Mouse (Mus musculus) heart, embryonic 13.5 days (tissue): ENCODE data around the gene Tmem235. TPM values are rescaled to one million over a fixed set of nuclear protein-coding genes. Genes with fewer than 3 reads are reported as not detected.

Source experiments
- ATAC-seq: fragments of 200-750 bp; cut with Nextera tagmentation; 2 replicates; pipeline ENCODE4 v1.8.0; 2017; ENCODE audit warnings: moderate TSS enrichment; ENCODE audit not compliant: insufficient number of reproducible peaks, low FRiP score, low TSS enrichment; ENCODE audit errors: extremely low read depth
- H3K27ac ChIP-seq: fragments of 300-500 bp; sonication (generic); replicated peaks from 2 replicates; pipeline ENCODE4 v1.5.1; 2015; ENCODE audit warnings: moderate library complexity, mild to moderate bottlenecking, inconsistent platforms
- H3K27me3 ChIP-seq: fragments of 300-500 bp; sonication (generic); replicated peaks from 2 replicates; pipeline ENCODE4 v1.6.1; 2015; ENCODE audit warnings: mild to moderate bottlenecking, inconsistent platforms
- H3K36me3 ChIP-seq: fragments of 300-500 bp; sonication (generic); 2 replicates; pipeline ENCODE4 v1.6.1; 2015; ENCODE audit warnings: mild to moderate bottlenecking, inconsistent platforms
- H3K4me1 ChIP-seq: fragments of 300-500 bp; sonication (generic); 2 replicates; pipeline ENCODE4 v1.6.1; 2015; ENCODE audit warnings: inconsistent platforms
- H3K4me2 ChIP-seq: fragments of 300-500 bp; sonication (generic); 2 replicates; pipeline ENCODE4 v1.6.1; 2015; ENCODE audit warnings: inconsistent platforms, mild to moderate bottlenecking, moderate library complexity
- H3K4me3 ChIP-seq: fragments of 300-500 bp; sonication (generic); 2 replicates; pipeline ENCODE4 v1.5.1; 2015; ENCODE audit warnings: moderate library complexity, mild to moderate bottlenecking, inconsistent platforms
- H3K9ac ChIP-seq: fragments of 300-500 bp; sonication (generic); 2 replicates; pipeline ENCODE4 v1.6.1; 2015; ENCODE audit warnings: inconsistent platforms, mild to moderate bottlenecking, moderate library complexity
- H3K9me3 ChIP-seq: fragments of 300-500 bp; sonication (generic); 2 replicates; pipeline ENCODE4 v1.6.1; 2016; ENCODE audit warnings: inconsistent platforms
- whole genome bisulfite sequencing: fragments of 180-500 bp; shearing (Covaris S2); methylation state at CpG from one replicate; pipeline ENCODE4 v1.1.7; 2015; ENCODE audit warnings: mixed read lengths; 5-methylcytosine and 5-hydroxymethylcytosine counted together
- polyA plus RNA-seq: library from polyadenylated mRNA; unstranded; fragments of >200 nt; fragmentation: Nextera tagmentation; extraction: Ambion mirVana; gene quantifications from 2 replicates; pipeline ENCODE4 v1.2.1, GENCODE M21; 2015

Gene Tmem235
- polyA plus RNA-seq, 1 experiment from 2014 or later, result not detected

- Histone ChIP-seq H3K9me3 (no peaks in the 10 kb centered on the region), H3K36me3 (peaks cover 23% of the 10 kb centered on the region)
- no peak for ATAC-seq
These were observed 12.8 kb upstream of the Tmem235 start for GRCm38 (mm10) chr11:117847593-117848215.

DNA sequence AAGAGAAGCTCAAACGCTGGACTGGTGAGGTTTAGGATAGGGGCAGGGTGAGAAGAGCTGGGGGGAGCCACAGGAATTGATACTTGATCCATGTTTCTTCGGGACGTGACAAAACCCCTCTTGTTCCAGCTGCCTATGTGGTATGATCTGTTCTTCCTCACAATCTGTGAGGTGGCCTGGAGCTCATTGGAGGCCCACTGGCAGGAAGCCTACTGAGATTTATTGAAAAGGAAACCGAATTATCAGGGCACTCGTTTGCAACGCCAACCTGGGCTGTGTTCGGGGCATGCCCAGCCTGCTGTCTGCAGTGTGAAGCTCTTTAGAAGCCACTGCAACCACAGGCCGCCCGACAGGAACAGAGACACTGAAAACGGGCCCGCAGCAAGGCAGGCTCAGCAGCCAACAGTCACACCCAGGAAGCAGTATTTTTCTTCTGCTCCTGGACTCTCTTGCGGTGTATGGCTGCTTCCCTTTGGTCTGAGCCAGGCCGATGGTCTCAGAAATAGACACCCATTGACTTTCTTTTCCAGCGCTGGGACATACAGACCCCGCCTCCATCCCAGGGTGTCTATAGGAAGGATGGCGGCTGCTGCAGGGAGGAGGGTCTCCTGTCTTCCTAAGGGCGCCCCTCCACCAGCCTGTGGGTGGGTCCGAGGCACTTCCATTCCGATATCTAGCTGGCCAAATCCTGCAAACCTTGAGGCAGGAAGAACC lies 12.1 kb upstream of the Tmem235 start:
- peak overlapping the region; percentile 96 for H3K27ac ChIP-seq
- H3K27me3 ChIP-seq, result no peaks in the 10 kb centered on the region
- peaks cover 32% of the 10 kb centered on the region for H3K4me1 ChIP-seq
- H3K4me2 ChIP-seq, result peak overlapping the region; percentile 87
- H3K4me3 ChIP-seq, result peak overlapping the region; percentile 68
- WGBS, result 7% methylated on average over 19 of the region's 19 CpGs
- H3K9me3 ChIP-seq, result no peaks in the 10 kb centered on the region
- peaks cover 30% of the 10 kb centered on the region for H3K36me3 ChIP-seq
- ATAC-seq, result peak; percentile 43; the same call in 1 of the 2 replicates
- peak overlapping the region; percentile 90 for H3K9ac ChIP-seq

More at GRCm38 (mm10) chr11:117847593-117848215, 12.8 kb upstream of the Tmem235 start:
- 76% methylated on average over 7 of the region's 7 CpGs for WGBS
- Histone ChIP-seq H3K9ac (peak overlapping the region; percentile 90), H3K27ac (peak overlapping the region; percentile 96), H3K4me2 (peak overlapping the region; percentile 87), H3K4me3 (peak overlapping the region; percentile 68), H3K27me3 (no peaks in the 10 kb centered on the region), H3K4me1 (peaks cover 32% of the 10 kb centered on the region)

DNA sequence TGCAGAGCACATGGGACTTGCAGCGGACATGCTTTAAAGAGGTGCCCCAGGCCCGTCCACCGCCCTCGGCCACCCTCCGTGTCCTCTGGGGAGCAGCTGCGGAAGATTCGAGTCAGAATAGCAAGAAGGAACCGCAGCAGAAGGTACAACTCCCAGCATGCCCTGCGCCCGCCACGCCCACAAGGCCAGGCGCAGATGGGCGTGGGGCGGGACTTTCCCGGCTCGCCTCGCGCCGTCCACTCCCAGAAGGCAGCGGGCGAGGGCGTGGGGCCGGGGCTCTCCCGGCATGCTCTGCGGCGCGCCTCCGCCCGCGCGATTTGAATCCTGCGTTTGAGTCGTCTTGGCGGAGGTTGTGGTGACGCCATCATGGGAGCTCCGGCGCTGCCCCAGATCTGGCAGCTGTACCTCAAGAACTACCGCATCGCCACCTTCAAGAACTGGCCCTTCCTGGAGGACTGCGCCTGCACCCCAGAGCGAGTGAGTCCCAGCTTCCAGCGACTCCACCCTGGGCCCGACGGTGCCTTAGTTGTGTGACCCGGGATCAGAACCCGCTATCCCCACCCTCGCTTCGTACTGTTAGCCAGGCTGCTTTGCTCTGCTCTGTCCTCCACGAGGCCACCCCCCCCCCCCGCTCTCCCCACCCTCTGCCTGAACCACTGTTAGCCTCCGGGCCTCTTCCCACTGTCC lies 11.4 kb upstream of the Tmem235 start, which contains the start of gene Birc5:
Birc5 (plus strand) TSS at position 267 of the 687 bp plus-strand sequence.
- H3K9ac ChIP-seq, result peak within 1 kb of the TSS; percentile 90
- under 1% methylated on average over 50 of the region's 51 CpGs for WGBS
- H3K27me3 ChIP-seq, result no peaks in the 10 kb centered on the region
- peaks cover 32% of the 10 kb centered on the region for H3K4me1 ChIP-seq
- no peaks in the 10 kb centered on the region for H3K9me3 ChIP-seq
- H3K27ac ChIP-seq, result peak within 1 kb of the TSS; percentile 96
- peaks cover 37% of the 10 kb centered on the region for H3K36me3 ChIP-seq
- H3K4me3 ChIP-seq, result peak within 1 kb of the TSS; percentile 68
- peak within 1 kb of the TSS; percentile 87 for H3K4me2 ChIP-seq
- ATAC-seq, result peak; percentile 92

DNA sequence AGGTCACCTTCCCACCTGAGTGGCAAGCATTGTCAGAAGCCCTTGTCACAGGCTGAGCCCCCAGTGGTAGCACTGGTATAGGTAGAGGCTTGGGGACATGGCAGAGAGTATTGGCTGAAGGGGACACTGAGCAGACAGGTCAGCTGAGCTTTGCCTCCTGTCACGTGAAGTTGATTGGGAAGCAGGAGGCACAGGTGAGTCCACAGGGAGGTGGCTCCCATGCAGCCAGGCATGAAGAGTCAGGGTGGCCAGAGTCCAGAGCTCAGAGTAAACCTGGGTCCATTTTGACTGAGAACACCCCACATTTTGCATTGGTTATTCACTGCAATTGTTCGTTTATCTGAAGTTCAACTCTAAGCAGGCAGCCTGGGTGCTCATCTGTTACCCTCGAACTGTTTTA lies 7.7 kb upstream of the Tmem235 start:
- Histone ChIP-seq H3K9ac (no peak overlapping the region), H3K4me2 (no peak overlapping the region), H3K9me3 (no peaks in the 10 kb centered on the region), H3K36me3 (peaks cover 73% of the 10 kb centered on the region), H3K27me3 (no peaks in the 10 kb centered on the region), H3K4me1 (peaks cover 25% of the 10 kb centered on the region), H3K4me3 (no peak overlapping the region), H3K27ac (no peak overlapping the region)
- ATAC-seq, result no peak
- 85% methylated on average over 3 of the region's 3 CpGs for WGBS

DNA sequence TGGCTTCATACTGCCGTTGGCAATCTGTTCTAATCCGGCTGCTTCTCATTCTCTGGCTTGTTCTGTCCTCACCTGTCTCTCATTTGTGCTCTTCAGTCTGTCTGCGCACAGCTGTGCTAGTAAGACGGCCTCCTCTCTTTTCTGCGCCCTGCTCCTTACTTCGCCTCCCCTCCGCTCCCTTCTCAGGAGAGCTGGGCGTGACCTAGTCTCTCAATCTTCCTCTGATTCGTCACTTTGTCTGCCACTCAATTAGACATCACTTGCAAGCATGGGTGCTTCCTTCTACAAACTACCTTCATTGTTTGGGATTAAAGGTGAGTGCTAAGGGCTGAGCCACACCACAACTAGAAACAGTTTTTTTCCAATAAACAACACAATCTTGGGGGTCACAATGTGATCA lies 6.3 kb upstream of the Tmem235 start:
- no peak for ATAC-seq
- 85% methylated on average over 9 of the region's 9 CpGs for WGBS

DNA sequence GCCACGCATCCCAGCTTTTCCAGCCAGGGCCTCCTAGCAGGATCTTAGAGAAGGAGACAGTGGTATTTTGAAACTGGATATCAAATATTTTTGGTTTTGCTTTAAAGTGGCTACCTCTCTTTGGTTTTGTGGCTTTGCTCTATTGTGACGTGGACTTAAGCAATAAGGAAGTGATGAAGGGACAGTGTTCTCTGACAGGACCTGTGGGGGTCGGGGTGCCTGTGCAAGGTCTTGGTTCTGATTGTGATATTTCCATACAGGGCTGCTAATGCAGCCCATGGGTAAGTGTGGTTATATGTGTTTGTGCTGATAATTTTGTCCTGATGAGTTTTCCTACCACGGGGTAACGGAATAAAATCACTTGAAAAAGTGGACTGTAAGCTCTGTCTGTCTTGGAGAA lies 5.2 kb upstream of the Tmem235 start:
- Histone ChIP-seq H3K9ac (no peak overlapping the region), H3K4me3 (no peak overlapping the region), H3K9me3 (no peaks in the 10 kb centered on the region), H3K27me3 (peaks cover 22% of the 10 kb centered on the region), H3K27ac (no peak overlapping the region), H3K4me2 (no peak overlapping the region), H3K4me1 (peaks cover 13% of the 10 kb centered on the region), H3K36me3 (peaks cover 77% of the 10 kb centered on the region)
- 95% methylated on average over 5 of the region's 5 CpGs for WGBS
- no peak for ATAC-seq

More for the DNA sequence above, 6.3 kb upstream of the Tmem235 start:
- H3K4me1 ChIP-seq, result peaks cover 19% of the 10 kb centered on the region
- peaks cover 11% of the 10 kb centered on the region for H3K27me3 ChIP-seq
- no peak overlapping the region for H3K9ac ChIP-seq
- H3K36me3 ChIP-seq, result peaks cover 79% of the 10 kb centered on the region
- H3K27ac ChIP-seq, result no peak overlapping the region
- H3K9me3 ChIP-seq, result no peaks in the 10 kb centered on the region
- H3K4me2 ChIP-seq, result no peak overlapping the region
- H3K4me3 ChIP-seq, result no peak overlapping the region

DNA sequence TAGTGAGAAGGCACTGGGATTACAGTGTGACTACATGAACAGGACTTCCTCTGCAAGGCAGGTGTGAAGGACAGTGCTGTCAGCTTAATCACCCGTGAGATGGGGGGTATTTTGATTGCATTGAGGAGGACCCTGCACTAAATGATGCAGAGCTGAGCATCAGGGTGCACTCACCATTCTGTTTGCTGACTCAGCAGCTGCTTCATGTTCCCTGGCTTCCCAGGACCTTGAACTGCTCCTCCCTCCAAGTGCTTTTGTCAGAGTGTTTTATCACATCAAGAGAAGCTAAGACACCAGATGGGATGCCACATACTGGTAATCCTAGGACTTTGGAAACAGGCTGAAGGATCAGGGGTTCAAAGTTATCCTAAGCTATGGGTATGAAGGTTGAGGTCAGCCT lies 4.6 kb upstream of the Tmem235 start:
- Histone ChIP-seq H3K27ac (no peak overlapping the region), H3K4me2 (no peak overlapping the region), H3K27me3 (peaks cover 29% of the 10 kb centered on the region), H3K36me3 (peaks cover 73% of the 10 kb centered on the region), H3K9ac (no peak overlapping the region), H3K4me1 (peaks cover 13% of the 10 kb centered on the region), H3K4me3 (no peak overlapping the region), H3K9me3 (no peaks in the 10 kb centered on the region)
- 73% methylated on average over 1 of the region's 1 CpGs for WGBS
- no peak for ATAC-seq

DNA sequence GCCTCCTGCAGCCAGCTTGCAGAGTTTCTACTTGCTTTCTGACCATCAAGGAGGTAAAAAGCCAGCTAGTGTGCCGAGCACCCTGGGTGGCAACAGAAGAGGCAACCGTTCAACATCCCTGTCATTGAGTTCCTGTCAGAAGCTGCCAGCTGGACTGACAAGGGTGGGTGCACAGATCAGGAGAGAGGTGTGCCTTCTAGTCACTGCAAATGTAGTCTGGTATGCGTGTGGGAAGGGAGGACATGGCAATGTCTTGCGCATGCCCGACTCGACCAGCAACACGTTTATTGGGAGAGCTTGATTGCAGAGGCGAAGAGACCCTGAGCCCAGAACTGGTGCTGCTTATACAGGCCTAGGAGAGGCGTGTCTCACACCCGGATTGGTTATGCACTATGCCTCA lies 3.1 kb upstream of the Tmem235 start:
- Histone ChIP-seq H3K27me3 (peaks cover 43% of the 10 kb centered on the region), H3K27ac (no peak overlapping the region), H3K9me3 (no peaks in the 10 kb centered on the region), H3K4me3 (no peak overlapping the region), H3K4me2 (no peak overlapping the region), H3K4me1 (peaks cover 11% of the 10 kb centered on the region), H3K36me3 (peaks cover 59% of the 10 kb centered on the region), H3K9ac (no peak overlapping the region)
- ATAC-seq, result no peak
- WGBS, result 92% methylated on average over 10 of the region's 10 CpGs

- ATAC-seq, result no peak
- H3K9me3 ChIP-seq, result no peaks in the 10 kb centered on the region
- peaks cover 50% of the 10 kb centered on the region for H3K36me3 ChIP-seq
- H3K9ac ChIP-seq, result no peak overlapping the region
- H3K27me3 ChIP-seq, result peaks cover 53% of the 10 kb centered on the region
- 60% methylated on average over 3 of the region's 3 CpGs for WGBS
- no peak overlapping the region for H3K4me3 ChIP-seq
- H3K27ac ChIP-seq, result no peak overlapping the region
- peaks cover 11% of the 10 kb centered on the region for H3K4me1 ChIP-seq
- no peak overlapping the region for H3K4me2 ChIP-seq
These were observed 2.2 kb upstream of the Tmem235 start for GRCm38 (mm10) chr11:117858392-117858791.

DNA sequence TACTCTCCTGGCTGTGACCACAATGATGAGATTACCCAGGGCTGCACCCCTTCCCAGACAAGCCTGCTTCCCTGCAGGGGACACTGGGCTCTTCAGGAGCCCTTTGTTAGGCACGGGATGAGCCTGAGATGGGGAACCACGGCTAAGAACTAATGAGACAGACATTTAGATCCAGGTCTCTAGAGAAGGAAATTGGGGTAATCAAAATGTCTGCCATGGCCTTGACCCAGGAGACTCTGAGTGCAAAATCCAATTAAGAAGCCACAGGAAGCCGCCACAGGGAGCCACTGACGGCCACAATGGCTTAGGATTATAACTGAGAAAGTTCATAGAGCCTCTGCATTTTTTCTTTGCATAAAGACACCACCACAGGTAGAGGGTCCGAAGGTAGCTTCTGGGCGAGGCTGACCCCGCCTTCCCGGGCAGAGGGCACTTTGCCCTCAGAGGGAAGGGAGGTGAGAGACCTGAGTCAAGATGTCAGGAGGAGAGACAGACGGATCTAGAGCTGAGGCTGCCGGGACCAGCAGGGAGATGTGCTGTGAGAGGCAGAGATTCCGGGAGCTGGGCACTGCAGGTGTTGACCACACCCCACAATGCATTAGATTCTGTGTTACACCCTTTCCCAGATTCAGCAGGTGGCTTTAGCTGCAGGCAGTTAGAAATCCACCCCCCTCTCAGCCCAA lies 2.8 kb downstream of the Tmem235 start:
- Histone ChIP-seq H3K9me3 (no peaks in the 10 kb centered on the region), H3K4me3 (no peak overlapping the region), H3K36me3 (0 out of 2 replicates have a peak, but pooled peaks cover 4% of the 10 kb centered on the region), H3K27ac (no peak overlapping the region), H3K4me2 (no peak overlapping the region), H3K27me3 (peaks cover 72% of the 10 kb centered on the region), H3K9ac (no peak overlapping the region), H3K4me1 (peaks cover 11% of the 10 kb centered on the region)
- ATAC-seq, result no peak
- WGBS, result 39% methylated on average over 11 of the region's 11 CpGs

DNA sequence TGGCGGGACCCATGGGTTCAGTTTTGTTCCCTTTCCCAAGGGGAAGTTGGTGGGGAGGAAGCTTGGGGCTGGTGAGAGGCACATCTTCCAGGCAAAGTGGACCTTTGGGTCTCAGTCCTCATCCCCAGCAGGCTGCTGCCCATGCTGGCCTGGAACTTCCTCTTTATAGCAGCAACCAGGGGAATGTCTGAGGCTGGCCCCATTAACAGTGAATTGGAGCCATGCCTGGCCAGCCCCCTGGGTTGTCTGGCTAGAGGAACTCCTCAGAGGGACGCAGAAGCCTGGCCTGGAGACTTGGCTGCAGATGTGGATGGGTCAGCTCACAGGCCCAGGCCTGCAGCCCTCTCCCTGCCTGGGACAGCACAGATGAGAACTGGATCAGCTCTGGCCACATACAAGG lies 4.3 kb downstream of the Tmem235 start:
- no peak overlapping the region for H3K27ac ChIP-seq
- no peak overlapping the region for H3K9ac ChIP-seq
- H3K4me3 ChIP-seq, result no peak overlapping the region
- no peaks in the 10 kb centered on the region for H3K36me3 ChIP-seq
- H3K9me3 ChIP-seq, result no peaks in the 10 kb centered on the region
- WGBS, result 64% methylated on average over 2 of the region's 2 CpGs
- peaks cover 57% of the 10 kb centered on the region for H3K27me3 ChIP-seq
- ATAC-seq, result no peak
- H3K4me2 ChIP-seq, result no peak overlapping the region
- peaks cover 11% of the 10 kb centered on the region for H3K4me1 ChIP-seq
